Mouse (Mus musculus) cerebellum, adult 9-10 months (tissue): ENCODE data around the gene H2bfm.
A peak's percentile ranks its signal among the peaks of the same experiment; 100 is the strongest.
"Not testable (repeated sequence)": the region's sequence is repeated elsewhere in the genome, so short reads cannot be mapped to it uniquely, and the experiment has no call there.

Source experiments
- DNase-seq: peaks from one replicate; pipeline ENCODE4 v3.0.0; 2022

Gene H2bfm

DNA sequence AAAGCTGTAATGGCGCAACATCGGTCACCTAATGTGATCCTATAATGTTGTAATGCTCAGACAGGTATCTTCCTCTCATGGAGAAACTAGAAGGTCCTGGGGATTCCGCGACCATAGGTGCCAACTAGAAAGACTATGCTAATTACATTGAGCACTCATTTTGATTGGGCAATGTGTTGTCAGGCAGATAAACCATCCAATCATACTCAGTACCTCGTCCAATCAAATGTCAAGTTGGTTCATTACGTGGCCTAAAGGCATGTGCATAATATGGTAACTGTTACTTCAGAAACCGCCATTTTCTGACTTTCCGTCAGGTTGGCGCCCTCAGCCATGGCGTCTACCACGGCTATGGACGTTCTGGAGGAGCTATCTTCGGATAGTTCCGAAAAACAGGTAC is at the start of gene H2bfm:
TSS of gene H2bfm (plus strand) at position 295 of the 400 bp plus-strand sequence.
- DNase-seq: no peak

DNA sequence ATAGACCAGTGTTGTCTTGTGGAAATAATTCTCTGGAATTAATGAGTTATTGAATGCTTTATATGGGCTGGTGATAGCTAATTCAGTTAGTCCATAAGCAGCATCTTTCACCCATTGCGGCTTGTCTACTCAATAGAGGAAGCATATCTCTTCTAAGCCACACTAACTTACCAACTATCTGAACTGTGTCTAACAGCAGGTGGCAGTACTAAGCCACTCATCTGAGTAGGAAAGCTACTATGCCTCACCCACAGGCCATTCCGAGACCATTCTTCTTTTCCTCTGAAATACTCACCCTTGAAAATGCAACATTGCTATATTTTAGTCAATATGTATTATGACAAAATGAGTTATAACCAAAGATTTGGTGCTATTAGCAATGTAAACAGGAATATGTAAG is 31.4 kb upstream of the H2bfm start:
- DNase-seq: peak; percentile 1

DNA sequence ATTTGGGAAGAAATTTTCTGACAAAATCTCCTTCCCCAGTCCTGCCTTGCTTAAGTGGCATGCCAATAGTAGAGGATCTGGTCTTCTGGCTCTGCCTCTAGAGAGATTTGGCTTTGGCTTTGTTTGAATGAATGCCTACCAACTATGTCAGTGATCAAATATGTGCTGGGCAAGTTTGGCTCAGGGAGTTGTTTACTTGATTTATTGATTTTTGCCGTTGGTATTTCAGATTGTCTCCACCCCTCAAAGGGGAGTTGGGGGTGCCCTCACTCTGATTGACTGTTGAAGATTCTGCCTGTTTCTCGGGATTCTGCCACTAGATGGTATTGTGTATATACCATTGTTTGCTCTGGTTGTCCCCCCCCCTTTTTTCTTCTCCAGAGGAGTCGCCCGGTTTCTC is 22.8 kb upstream of the H2bfm start:
- no peak for DNase-seq

DNA sequence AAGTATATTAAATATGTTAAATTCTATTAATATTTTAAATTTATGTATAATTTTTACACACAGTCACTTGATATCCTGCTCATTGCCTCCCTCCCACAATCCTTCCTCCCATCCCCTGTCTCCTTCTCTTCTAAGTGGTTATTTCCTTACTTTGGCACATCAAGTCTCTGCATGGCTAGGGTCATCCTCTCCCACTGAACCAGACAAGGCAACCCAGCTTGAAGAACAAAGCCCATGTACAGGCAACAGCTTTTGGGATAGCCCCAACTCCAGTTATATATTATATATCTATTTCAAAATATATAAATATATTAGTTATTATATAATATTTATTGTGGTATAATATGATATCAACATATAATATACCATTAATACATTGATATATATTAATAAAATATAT is 1.3 kb upstream of the H2bfm start:
- DNase-seq: no peak

DNA sequence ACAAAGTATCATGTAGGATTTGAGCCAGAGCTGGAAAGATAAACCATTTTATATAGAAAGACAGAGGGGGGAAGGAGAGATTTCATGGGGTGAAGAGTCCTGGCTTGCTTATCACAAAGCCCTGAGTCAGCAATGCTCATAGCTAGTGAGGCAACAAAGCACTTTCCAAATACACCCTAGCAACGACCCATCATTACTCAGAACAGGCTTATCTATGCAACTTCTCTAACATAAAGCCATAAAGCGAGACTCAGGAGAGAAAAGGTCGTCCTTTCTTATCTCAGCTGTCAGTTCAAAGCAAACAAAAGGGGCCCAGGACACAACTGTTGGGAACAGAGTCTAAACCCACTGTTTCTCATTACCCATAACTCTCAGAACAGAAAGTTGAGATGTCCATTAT is 10.9 kb downstream of the H2bfm start:
- DNase-seq: no peak

DNA sequence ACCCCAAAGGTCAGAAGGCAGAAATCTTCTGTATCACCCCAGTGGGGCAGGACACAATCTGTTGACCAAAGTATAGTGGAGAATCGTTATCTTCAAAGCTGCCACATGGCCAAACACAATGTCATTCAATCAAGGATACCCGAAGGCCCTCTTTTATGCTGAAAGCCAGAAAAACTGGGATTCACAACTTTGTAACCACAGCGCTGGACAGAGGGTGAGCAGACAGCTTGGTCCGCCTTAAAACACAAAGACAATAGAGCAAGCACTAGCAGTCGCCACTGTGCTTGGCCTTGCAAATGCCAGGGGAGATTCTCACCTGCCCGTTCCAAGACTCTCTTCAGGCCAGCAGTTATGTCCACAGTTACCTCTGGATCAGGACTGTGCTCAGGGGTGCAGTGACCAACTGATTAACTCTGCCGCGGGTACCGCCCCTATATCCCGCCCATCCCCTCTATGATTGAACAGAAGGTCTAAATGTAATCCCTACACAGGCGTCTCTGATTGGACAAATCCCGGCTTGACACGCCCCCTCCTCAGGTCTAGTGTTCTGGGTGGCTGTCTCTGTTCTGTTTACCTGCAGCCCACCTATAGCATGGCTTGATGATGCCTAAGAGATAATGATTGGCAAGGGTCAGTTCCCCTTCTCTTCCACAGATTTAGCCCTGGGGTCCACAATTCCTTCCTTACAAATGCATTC is 30.6 kb downstream of the H2bfm start:
- peak; percentile 95 for DNase-seq

DNA sequence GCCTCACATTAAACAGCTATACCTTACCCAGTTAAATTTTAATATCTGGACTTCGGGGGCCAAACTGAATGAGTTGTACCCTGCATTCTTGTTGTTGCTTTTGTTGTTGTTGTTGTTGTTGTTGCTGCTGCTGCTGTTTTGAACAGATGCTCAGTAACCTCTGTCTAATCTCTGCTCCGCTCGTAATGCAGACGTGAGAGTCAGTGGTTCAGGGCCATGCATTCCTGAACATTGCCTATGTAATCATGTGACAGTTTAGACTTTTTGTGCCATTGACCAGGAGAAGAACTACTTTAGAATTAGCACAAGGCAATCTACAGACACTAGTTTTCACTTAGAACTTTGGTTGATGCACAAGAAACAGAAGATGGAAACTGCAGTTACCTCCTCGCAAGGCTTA is 31.2 kb downstream of the H2bfm start:
- DNase-seq: not testable (repeated sequence)

DNA sequence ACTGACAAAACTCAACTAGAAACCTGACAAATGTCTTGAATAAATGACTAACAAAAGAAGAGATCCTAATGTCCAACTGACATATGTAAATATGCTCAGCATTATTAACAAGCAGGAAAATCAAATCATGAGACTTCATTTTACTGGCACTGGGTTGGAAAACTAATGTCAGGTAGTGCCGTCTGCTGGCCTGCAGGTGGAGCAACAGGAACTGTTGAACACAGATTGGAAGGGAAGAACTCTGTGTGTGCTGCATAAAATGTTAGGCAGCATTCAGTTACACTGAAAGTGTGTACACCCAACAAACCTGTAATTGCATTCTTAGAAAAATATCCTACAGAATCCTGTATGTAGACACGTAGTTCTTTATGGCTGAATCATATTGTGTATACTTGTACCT is 32.6 kb downstream of the H2bfm start:
- peak; percentile 39 for DNase-seq

DNA sequence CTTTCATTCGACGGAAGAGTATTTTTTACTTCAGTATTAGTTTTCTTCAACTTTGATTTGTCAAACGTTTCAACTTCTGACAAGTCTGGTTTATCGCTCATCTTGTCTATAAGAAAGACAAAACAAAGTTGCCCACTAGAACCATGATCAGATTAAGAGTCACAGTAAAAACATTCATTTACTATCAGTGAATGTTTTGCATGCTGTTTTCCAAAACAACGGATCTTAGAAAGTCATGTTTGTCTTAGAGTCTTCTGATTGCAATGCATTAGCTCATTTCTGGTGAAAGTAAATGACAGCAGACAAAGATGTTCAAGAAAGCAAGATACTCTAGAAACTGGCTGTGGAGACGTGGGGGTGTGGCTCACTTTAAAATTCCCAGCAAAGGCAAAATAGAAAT is 48.3 kb downstream of the H2bfm start, which contains the start of gene Tmsb15b2:
TSS of gene Tmsb15b2 (minus strand) at position 101 of the 400 bp plus-strand sequence.
- not testable (repeated sequence) for DNase-seq

DNA sequence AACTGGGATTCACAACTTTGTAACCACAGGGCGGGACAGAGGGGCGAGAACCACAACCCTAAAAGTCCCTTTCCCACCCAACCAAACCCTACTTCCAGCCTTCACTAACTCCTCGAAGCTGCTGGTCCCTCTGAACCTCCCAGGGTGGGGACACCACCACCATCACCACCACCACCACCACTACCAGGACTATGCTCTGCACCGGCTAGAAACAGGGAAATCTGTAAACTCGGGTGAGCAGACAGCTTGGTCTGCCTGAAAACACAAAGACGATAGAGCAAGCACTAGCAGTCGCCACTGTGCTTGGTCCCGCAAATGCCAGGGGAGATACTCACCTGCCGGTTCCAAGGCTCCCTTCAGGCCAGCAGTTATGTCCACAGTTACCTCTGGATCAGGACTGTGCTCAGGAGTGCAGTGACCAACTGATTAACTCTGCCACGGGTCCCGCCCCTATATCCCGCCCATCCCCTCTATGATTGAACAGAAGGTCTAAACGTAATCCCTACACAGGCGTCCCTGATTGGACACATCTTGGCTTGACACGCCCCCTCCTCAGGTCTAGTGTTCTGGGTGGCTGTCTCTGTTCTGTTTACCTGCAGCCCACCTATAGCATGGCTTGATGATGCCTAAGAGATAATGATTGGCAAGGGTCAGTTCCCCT is 49.4 kb downstream of the H2bfm start, which contains the start of the genes Tmsb15l and Tmsb15b1:
TSS of gene Tmsb15l (minus strand) at position 446 of the 661 bp plus-strand sequence.
TSS of gene Tmsb15b1 (minus strand) at position 451 of the 661 bp plus-strand sequence.
- peak; percentile 67 for DNase-seq
